Mouse (Mus musculus): ENCODE measurements around the gene Hacd2. TPM values are rescaled to one million over a fixed set of nuclear protein-coding genes. Genes with fewer than 3 reads are reported as not detected.

Gene Hacd2
- polyA plus RNA-seq, 1 experiment from 2014 or later, result 34.2 TPM

GRCm38 (mm10) chr16:35052191-35052590 is 30.0 kb downstream of the Hacd2 start:
- Histone ChIP-seq H3K27ac (ENCODE audit: low read depth, low read length) (no peak overlapping the region), H3K4me2 (no peak overlapping the region), H3K4me3 (ENCODE audit: low read depth, low read length) (no peak overlapping the region), H3K9ac (ENCODE audit: low read depth, low read length) (no peak overlapping the region), H3K4me1 (ENCODE audit: control insufficient read depth, insufficient read depth, low read length) (peaks cover 2% of the 10 kb centered on the region; the same call in 1 of the 2 replicates), H3K9me3 (replicated peaks; ENCODE audit: control insufficient read depth, low read length) (no peaks in the 10 kb centered on the region), H3K27me3 (ENCODE audit: control insufficient read depth, insufficient read depth, low read length) (no peaks in the 10 kb centered on the region), H3K36me3 (ENCODE audit: control insufficient read depth, insufficient read depth, low read length) (no peaks in the 10 kb centered on the region)
- WGBS (ENCODE audit: insufficient replicate concordance), result 95% methylated on average over 1 of the region's 1 CpGs
- ATAC-seq (replicated peaks; ENCODE audit: insufficient number of reproducible peaks, low FRiP score, low TSS enrichment), result no peak

GRCm38 (mm10) chr16:35054432-35055193 is 32.4 kb downstream of the Hacd2 start:
- no peaks in the 10 kb centered on the region for H3K36me3 ChIP-seq (ENCODE audit: control insufficient read depth, insufficient read depth, low read length)
- ATAC-seq (replicated peaks; ENCODE audit: insufficient number of reproducible peaks, low FRiP score, low TSS enrichment), result no peak
- WGBS (ENCODE audit: insufficient replicate concordance), result 81% methylated on average over 8 of the region's 8 CpGs

GRCm38 (mm10) chr16:35055194-35055506 is 32.9 kb downstream of the Hacd2 start:
- 84% methylated on average over 1 of the region's 1 CpGs for WGBS (ENCODE audit: insufficient replicate concordance)
- H3K4me2 ChIP-seq, result no peak overlapping the region

More at GRCm38 (mm10) chr16:35054432-35055193, 32.4 kb downstream of the Hacd2 start:
- no peak overlapping the region for H3K4me3 ChIP-seq (ENCODE audit: low read depth, low read length)
- H3K9ac ChIP-seq (ENCODE audit: low read depth, low read length), result no peak overlapping the region
- no peak overlapping the region for H3K4me2 ChIP-seq
- no peak overlapping the region for H3K27ac ChIP-seq (ENCODE audit: low read depth, low read length)
- H3K27me3 ChIP-seq (ENCODE audit: control insufficient read depth, insufficient read depth, low read length), result no peaks in the 10 kb centered on the region
- H3K9me3 ChIP-seq (replicated peaks; ENCODE audit: control insufficient read depth, low read length), result no peaks in the 10 kb centered on the region
- H3K4me1 ChIP-seq (ENCODE audit: control insufficient read depth, insufficient read depth, low read length), result 0 out of 2 replicates have a peak, but pooled peaks cover 2% of the 10 kb centered on the region

GRCm38 (mm10) chr16:35055861-35056260 is 33.6 kb downstream of the Hacd2 start:
- ATAC-seq (replicated peaks; ENCODE audit: insufficient number of reproducible peaks, low FRiP score, low TSS enrichment), result no peak
- no peak overlapping the region for H3K9ac ChIP-seq (ENCODE audit: low read depth, low read length)
- no peaks in the 10 kb centered on the region for H3K9me3 ChIP-seq (replicated peaks; ENCODE audit: control insufficient read depth, low read length)
- H3K4me2 ChIP-seq, result no peak overlapping the region
- H3K4me1 ChIP-seq (ENCODE audit: control insufficient read depth, insufficient read depth, low read length), result no peaks in the 10 kb centered on the region
- H3K4me3 ChIP-seq (ENCODE audit: low read depth, low read length), result no peak overlapping the region
- H3K27me3 ChIP-seq (ENCODE audit: control insufficient read depth, insufficient read depth, low read length), result no peaks in the 10 kb centered on the region
- WGBS (ENCODE audit: insufficient replicate concordance), result 84% methylated on average over 1 of the region's 1 CpGs
- no peak overlapping the region for H3K27ac ChIP-seq (ENCODE audit: low read depth, low read length)
- H3K36me3 ChIP-seq (ENCODE audit: control insufficient read depth, insufficient read depth, low read length), result no peaks in the 10 kb centered on the region

More at GRCm38 (mm10) chr16:35055194-35055506, 32.9 kb downstream of the Hacd2 start:
- Histone ChIP-seq H3K4me1 (ENCODE audit: control insufficient read depth, insufficient read depth, low read length) (0 out of 2 replicates have a peak, but pooled peaks cover 2% of the 10 kb centered on the region), H3K27me3 (ENCODE audit: control insufficient read depth, insufficient read depth, low read length) (no peaks in the 10 kb centered on the region), H3K9me3 (replicated peaks; ENCODE audit: control insufficient read depth, low read length) (no peaks in the 10 kb centered on the region), H3K9ac (ENCODE audit: low read depth, low read length) (no peak overlapping the region), H3K4me3 (ENCODE audit: low read depth, low read length) (no peak overlapping the region), H3K27ac (ENCODE audit: low read depth, low read length) (no peak overlapping the region), H3K36me3 (ENCODE audit: control insufficient read depth, insufficient read depth, low read length) (no peaks in the 10 kb centered on the region)
- ATAC-seq (replicated peaks; ENCODE audit: insufficient number of reproducible peaks, low FRiP score, low TSS enrichment), result no peak

GRCm38 (mm10) chr16:35056306-35056705 is 34.1 kb downstream of the Hacd2 start:
- H3K9ac ChIP-seq (ENCODE audit: low read depth, low read length), result no peak overlapping the region
- no peak for ATAC-seq (replicated peaks; ENCODE audit: insufficient number of reproducible peaks, low FRiP score, low TSS enrichment)
- 35% methylated on average over 5 of the region's 5 CpGs for WGBS (ENCODE audit: insufficient replicate concordance)

GRCm38 (mm10) chr16:35056786-35057185 is 34.6 kb downstream of the Hacd2 start:
- Histone ChIP-seq H3K36me3 (ENCODE audit: control insufficient read depth, insufficient read depth, low read length) (no peaks in the 10 kb centered on the region), H3K9ac (ENCODE audit: low read depth, low read length) (no peak overlapping the region), H3K4me2 (no peak overlapping the region), H3K4me3 (ENCODE audit: low read depth, low read length) (no peak overlapping the region), H3K27me3 (ENCODE audit: control insufficient read depth, insufficient read depth, low read length) (no peaks in the 10 kb centered on the region), H3K4me1 (ENCODE audit: control insufficient read depth, insufficient read depth, low read length) (no peaks in the 10 kb centered on the region), H3K9me3 (replicated peaks; ENCODE audit: control insufficient read depth, low read length) (no peaks in the 10 kb centered on the region), H3K27ac (ENCODE audit: low read depth, low read length) (no peak overlapping the region)
- no peak for ATAC-seq (replicated peaks; ENCODE audit: insufficient number of reproducible peaks, low FRiP score, low TSS enrichment)
- 81% methylated on average over 3 of the region's 3 CpGs for WGBS (ENCODE audit: insufficient replicate concordance)

More at GRCm38 (mm10) chr16:35056306-35056705, 34.1 kb downstream of the Hacd2 start:
- Histone ChIP-seq H3K4me1 (ENCODE audit: control insufficient read depth, insufficient read depth, low read length) (no peaks in the 10 kb centered on the region), H3K27ac (ENCODE audit: low read depth, low read length) (no peak overlapping the region), H3K4me2 (no peak overlapping the region), H3K4me3 (ENCODE audit: low read depth, low read length) (no peak overlapping the region), H3K9me3 (replicated peaks; ENCODE audit: control insufficient read depth, low read length) (no peaks in the 10 kb centered on the region), H3K36me3 (ENCODE audit: control insufficient read depth, insufficient read depth, low read length) (no peaks in the 10 kb centered on the region), H3K27me3 (ENCODE audit: control insufficient read depth, insufficient read depth, low read length) (no peaks in the 10 kb centered on the region)

GRCm38 (mm10) chr16:35061017-35061416 is 38.8 kb downstream of the Hacd2 start:
- no peak overlapping the region for H3K9ac ChIP-seq (ENCODE audit: low read depth, low read length)

GRCm38 (mm10) chr16:35065724-35066123 is 43.5 kb downstream of the Hacd2 start:
- no peaks in the 10 kb centered on the region for H3K27me3 ChIP-seq (ENCODE audit: control insufficient read depth, insufficient read depth, low read length)
- no peak overlapping the region for H3K27ac ChIP-seq (ENCODE audit: low read depth, low read length)
- WGBS (ENCODE audit: insufficient replicate concordance), result 89% methylated on average over 6 of the region's 6 CpGs
- no peak overlapping the region for H3K4me2 ChIP-seq
- H3K4me1 ChIP-seq (ENCODE audit: control insufficient read depth, insufficient read depth, low read length), result peaks cover 6% of the 10 kb centered on the region; the same call in 1 of the 2 replicates
- H3K4me3 ChIP-seq (ENCODE audit: low read depth, low read length), result no peak overlapping the region
- H3K9ac ChIP-seq (ENCODE audit: low read depth, low read length), result no peak overlapping the region
- ATAC-seq (replicated peaks; ENCODE audit: insufficient number of reproducible peaks, low FRiP score, low TSS enrichment), result no peak
- peaks cover 2% of the 10 kb centered on the region; the same call in 1 of the 2 replicates for H3K36me3 ChIP-seq (ENCODE audit: control insufficient read depth, insufficient read depth, low read length)
- no peaks in the 10 kb centered on the region for H3K9me3 ChIP-seq (replicated peaks; ENCODE audit: control insufficient read depth, low read length)

More at GRCm38 (mm10) chr16:35061017-35061416, 38.8 kb downstream of the Hacd2 start:
- H3K27ac ChIP-seq (ENCODE audit: low read depth, low read length), result no peak overlapping the region
- no peak overlapping the region for H3K4me2 ChIP-seq
- peaks cover 2% of the 10 kb centered on the region; the same call in 1 of the 2 replicates for H3K36me3 ChIP-seq (ENCODE audit: control insufficient read depth, insufficient read depth, low read length)
- H3K9me3 ChIP-seq (replicated peaks; ENCODE audit: control insufficient read depth, low read length), result no peaks in the 10 kb centered on the region
- H3K4me3 ChIP-seq (ENCODE audit: low read depth, low read length), result no peak overlapping the region
- ATAC-seq (replicated peaks; ENCODE audit: insufficient number of reproducible peaks, low FRiP score, low TSS enrichment), result no peak
- peaks cover 3% of the 10 kb centered on the region; the same call in 1 of the 2 replicates for H3K4me1 ChIP-seq (ENCODE audit: control insufficient read depth, insufficient read depth, low read length)
- 51% methylated on average over 2 of the region's 2 CpGs for WGBS (ENCODE audit: insufficient replicate concordance)
- H3K27me3 ChIP-seq (ENCODE audit: control insufficient read depth, insufficient read depth, low read length), result no peaks in the 10 kb centered on the region
